Mouse (Mus musculus): ENCODE measurements around the gene Olfr816.
"Not testable (repeated sequence)": the region's sequence is repeated elsewhere in the genome, so short reads cannot be mapped to it uniquely, and the experiment has no call there.

Gene Olfr816

DNA sequence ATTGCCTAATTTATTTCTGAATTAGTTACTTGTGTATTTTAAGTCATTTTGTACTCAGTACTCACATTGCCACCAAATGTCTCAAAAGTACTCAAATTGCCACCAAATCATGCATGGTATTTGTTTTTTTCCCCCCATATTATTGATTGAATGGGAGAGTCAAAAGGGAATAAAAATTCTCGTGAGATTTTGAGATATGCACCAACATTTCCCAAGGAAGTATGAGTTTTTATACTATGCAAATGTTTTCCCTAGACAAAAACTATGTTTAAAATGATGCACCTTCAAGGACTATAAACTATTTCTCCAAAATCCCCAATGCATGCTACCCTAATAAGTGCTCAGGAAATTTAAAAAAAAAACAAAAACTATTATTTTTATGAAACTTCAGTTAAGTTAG is at the start of gene Olfr816:
Gene Olfr816 (minus strand): TSS at position 101 of the 400 bp plus-strand sequence.
- DNase-seq = no peak

DNA sequence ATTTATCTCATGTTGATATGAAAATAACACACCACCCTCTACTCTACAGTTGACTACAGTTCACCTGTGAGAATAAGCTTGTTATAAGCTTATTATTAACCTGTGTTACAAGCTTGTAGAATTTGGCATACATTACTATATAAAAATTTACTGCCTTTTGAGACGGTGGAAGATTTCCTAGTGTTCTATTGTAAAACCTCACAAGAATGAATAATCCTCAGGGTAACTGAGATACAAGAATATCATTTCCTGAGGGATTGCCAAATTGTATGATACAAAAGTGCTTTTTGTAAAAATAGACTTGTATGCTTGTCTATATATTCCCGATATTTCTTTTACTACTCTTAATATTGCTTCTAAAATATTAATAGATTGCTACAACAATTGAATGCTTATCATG is 33.6 kb upstream of the Olfr816 start, which contains the start of gene Olfr818:
Gene Olfr818 (minus strand): TSS at position 101 of the 400 bp plus-strand sequence.
- no peak for DNase-seq

DNA sequence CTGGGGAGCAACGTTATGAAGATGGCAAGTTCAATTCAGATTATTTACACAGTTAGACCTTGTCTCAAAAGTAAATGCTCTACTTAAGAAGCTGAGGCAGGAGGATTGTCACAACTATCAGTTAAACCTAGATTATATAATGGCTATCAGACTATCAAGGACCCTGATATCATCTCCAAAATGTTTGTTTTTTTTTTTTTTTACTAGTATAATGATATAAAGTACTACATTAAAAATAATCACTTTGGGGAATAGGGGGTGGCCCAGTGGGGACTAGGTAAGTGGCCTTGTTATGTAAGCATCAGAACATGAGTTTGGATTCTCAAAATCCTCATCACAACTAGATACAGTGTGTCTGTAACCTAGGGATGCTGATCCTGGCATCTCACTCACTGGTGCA is 9.6 kb downstream of the Olfr816 start, which contains the start of gene Olfr815:
Gene Olfr815 (minus strand): TSS at position 101 of the 400 bp plus-strand sequence.
- DNase-seq = not testable (repeated sequence)

DNA sequence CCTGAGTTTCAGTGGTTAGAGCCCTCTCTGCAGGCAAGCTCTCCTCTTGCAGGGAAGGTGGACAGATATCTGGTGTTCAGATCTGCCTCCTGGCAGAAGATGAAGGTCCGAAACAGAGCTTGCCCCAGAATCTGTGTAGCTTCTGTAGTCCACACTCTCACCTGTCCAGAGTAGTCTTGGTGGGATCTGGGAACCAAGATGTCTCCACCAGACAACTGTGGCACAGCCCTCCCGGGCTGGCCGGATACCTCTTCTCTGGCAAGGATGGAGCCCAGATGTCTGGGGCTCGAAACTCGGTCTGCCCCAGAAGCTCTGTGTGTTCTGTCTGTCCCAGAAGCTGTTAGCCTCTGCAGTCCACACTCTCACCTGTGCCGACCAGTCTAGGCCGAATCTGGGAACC is 29.5 kb downstream of the Olfr816 start:
- DNase-seq = peak; percentile 73

DNA sequence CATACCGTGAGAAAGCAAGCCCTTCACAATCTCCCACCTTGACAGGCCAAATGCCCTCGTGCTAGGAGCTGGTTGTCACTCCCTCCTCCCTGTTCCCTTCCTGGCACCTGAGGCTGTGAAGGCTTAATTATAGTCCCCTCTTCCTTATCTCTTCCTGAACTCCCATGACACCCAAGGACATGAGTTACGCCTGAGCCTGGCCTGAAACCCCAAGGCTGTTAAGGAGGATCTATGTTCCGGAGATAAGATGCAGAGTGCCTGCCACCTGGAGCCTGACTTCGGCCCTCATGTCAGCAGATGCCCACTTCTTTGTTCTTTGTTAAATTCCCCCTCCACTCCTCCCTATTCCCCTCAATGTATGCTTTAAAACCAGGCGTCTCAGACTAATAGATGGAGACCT is 29.9 kb downstream of the Olfr816 start:
- DNase-seq = peak; percentile 77

DNA sequence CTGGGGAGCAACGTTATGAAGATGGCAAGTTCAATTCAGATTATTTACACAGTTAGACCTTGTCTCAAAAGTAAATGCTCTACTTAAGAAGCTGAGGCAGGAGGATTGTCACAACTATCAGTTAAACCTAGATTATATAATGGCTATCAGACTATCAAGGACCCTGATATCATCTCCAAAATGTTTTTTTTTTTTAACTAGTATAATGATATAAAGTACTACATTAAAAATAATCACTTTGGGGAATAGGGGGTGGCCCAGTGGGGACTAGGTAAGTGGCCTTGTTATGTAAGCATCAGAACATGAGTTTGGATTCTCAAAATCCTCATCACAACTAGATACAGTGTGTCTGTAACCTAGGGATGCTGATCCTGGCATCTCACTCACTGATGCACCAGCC is 35.6 kb downstream of the Olfr816 start, which contains the start of gene Olfr814:
Gene Olfr814 (minus strand): TSS at position 101 of the 400 bp plus-strand sequence.
- DNase-seq = not testable (repeated sequence)
